Comparison of ENCODE assay signal across 8 mouse cellular contexts in genomic region chr9:75197297-75197696, GRCm38 (mm10). TPM values are rescaled to one million over a fixed set of nuclear protein-coding genes. Genes with fewer than 3 reads are reported as not detected.
DNase-seq lines count a peak whose midpoint lies in the region; ATAC-seq and TF ChIP-seq lines count a peak whose summit lies in the region.

No protein-coding gene starts in this region.

- ATAC-seq in hindbrain, embryonic 16.5 days: peak; percentile 77
- ATAC-seq in midbrain, postnatal 0 days (ENCODE audit: low FRiP score): 0 out of 2 replicates have a peak, but pooled peaks have one; percentile 31

- TF ChIP-seq CTCF in midbrain, postnatal 0 days (IDR thresholded peaks at IDR 0.05): peak; percentile 68

- no peaks in the 10 kb centered on the region for H3K4me1 ChIP-seq in hindbrain, embryonic 16.5 days (ENCODE audit: control insufficient read depth, insufficient read depth, low read depth, low read length)
- H3K4me1 ChIP-seq in midbrain, postnatal 0 days (ENCODE audit: insufficient read depth, low read length): no peaks in the 10 kb centered on the region

- WGBS in hindbrain, embryonic 16.5 days: 37% methylated on average over 6 of the region's 6 CpGs
- 34% methylated on average over 6 of the region's 6 CpGs for WGBS in midbrain, postnatal 0 days

- peaks cover 24% of the 10 kb centered on the region for H3K36me3 ChIP-seq in hindbrain, embryonic 16.5 days (ENCODE audit: control insufficient read depth, insufficient read depth, low read length)
- H3K36me3 ChIP-seq in midbrain, postnatal 0 days (ENCODE audit: insufficient read depth, low read length): peaks cover 32% of the 10 kb centered on the region

- H3K9ac ChIP-seq in hindbrain, embryonic 16.5 days (ENCODE audit: low read depth, low read length): no peak overlapping the region
- H3K9ac ChIP-seq in midbrain, postnatal 0 days (replicated peaks; ENCODE audit: low read length, poor library complexity, severe bottlenecking): no peak overlapping the region

- no peaks in the 10 kb centered on the region for H3K27me3 ChIP-seq in hindbrain, embryonic 16.5 days (replicated peaks; ENCODE audit: control insufficient read depth, insufficient read depth, low read length)
- H3K27me3 ChIP-seq in midbrain, postnatal 0 days (ENCODE audit: insufficient read depth, low read length): no peaks in the 10 kb centered on the region

- H3K4me2 ChIP-seq in hindbrain, embryonic 16.5 days (ENCODE audit: low read length): no peak overlapping the region
- H3K4me2 ChIP-seq in midbrain, postnatal 0 days (ENCODE audit: low read depth, low read length, poor library complexity, severe bottlenecking): no peak overlapping the region

- no peak overlapping the region for H3K27ac ChIP-seq in hindbrain, embryonic 16.5 days (ENCODE audit: low read depth, low read length)
- H3K27ac ChIP-seq in midbrain, postnatal 0 days (ENCODE audit: low read depth, low read length): no peak overlapping the region

- peak; percentile 20 to 32 for DNase-seq in heart, postnatal 14 days
- DNase-seq in heart, adult 11 months: no peak
- DNase-seq in thymus, postnatal 25 days: peak; percentile 9
- no peak for DNase-seq in thymus, postnatal 36 days
- DNase-seq in cerebellum, postnatal 25 days: peak; percentile 84 to 87
- peak; percentile 69 for DNase-seq in midbrain, postnatal 0 days (ENCODE audit: low spot score)
- DNase-seq in c-Kit-positive CD71-positive TER-119-positive erythroid progenitor cells, embryonic 14.5 days (ENCODE audit: low spot score): no peak

- intact Hi-C loops in heart, postnatal 14 days (cut with DNase I): loop anchor here (5.0 kb wide), 1 partner anchor 125 kb away; the partner anchor contains the start of gene Myo5a

- no peaks in the 10 kb centered on the region for H3K9me3 ChIP-seq in hindbrain, embryonic 16.5 days (ENCODE audit: control insufficient read depth, low read length)
- H3K9me3 ChIP-seq in midbrain, postnatal 0 days (ENCODE audit: low read length): no peaks in the 10 kb centered on the region

- no peak overlapping the region for H3K4me3 ChIP-seq in hindbrain, embryonic 16.5 days (ENCODE audit: low read length)
- H3K4me3 ChIP-seq in midbrain, postnatal 0 days (ENCODE audit: low read depth, low read length): no peak overlapping the region

RNA-seq across cellular contexts. Expression of gene Myo5c, which starts 34.5 kb away (rescaled TPM):
- total RNA-seq in heart, postnatal 14 days (2021): 1 to 10 TPM; 5.8 to 6.2 TPM
- 0.41 and 0.51 TPM in 2 replicates for polyA plus RNA-seq in hindbrain, embryonic 16.5 days (2015; fragmentation: Nextera tagmentation; extraction: Ambion mirVana)
- 0.22 and 0.61 TPM in 2 replicates for total RNA-seq in midbrain, postnatal 0 days (2014; rRNA removed)
- polyA plus RNA-seq in midbrain, postnatal 0 days (2015; fragmentation: Nextera tagmentation; extraction: Ambion mirVana): 0.36 and 0.62 TPM in 2 replicates

Comparison
In these comparisons a context has a peak if more than half of its experiments do, and no peak if none do; other contexts are left out.
1. DNase-seq: peak in heart, postnatal 14 days (2 of 2), thymus, postnatal 25 days (single experiment), cerebellum, postnatal 25 days (2 of 2) and midbrain, postnatal 0 days (single experiment); none in heart, adult 11 months (single experiment), thymus, postnatal 36 days (0 of 2) and c-Kit-positive CD71-positive TER-119-positive erythroid progenitor cells, embryonic 14.5 days (single experiment).